Mouse (Mus musculus): Measurements from ENCODE around the gene Lyg2.

GRCm38 (mm10) chr1:37948906-37949305 lies 32.6 kb upstream of the Lyg2 start:
- no peak for TF ChIP-seq GATA1 (IDR thresholded peaks at IDR 0.05; ENCODE audit: borderline replicate concordance, low read length)
- no peak for TF ChIP-seq FLI1 (IDR thresholded peaks at IDR 0.05; ENCODE audit: low read length)

All from megakaryocyte, embryonic 14.5 days (primary cell).